Mouse (Mus musculus): ENCODE results near the gene Fastkd2.

Gene Fastkd2

DNA sequence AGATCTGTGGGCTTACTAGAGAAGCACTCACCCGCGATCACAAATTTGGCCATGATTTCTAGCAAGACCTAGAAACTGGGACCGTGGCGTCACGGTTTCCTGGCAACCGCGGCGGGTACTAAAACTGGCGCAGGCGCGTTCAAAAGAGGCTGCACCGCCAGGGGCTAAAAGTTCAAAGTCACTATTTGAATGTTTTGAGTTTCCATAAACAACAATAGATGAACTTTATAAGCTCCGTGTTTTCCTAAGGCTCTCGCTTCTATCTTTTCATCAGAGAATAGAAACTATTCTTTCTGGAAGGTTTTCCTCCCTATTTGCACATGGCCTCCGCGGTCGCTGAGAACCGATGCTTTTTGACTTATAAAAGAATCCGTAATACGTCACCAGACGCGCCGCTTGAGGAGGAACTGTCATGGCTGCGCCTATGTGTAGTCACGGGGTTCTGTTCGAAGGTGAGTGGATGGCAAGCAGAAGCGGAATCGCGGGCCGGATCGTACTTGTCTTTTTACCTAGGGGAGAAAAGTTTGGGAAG is at the start of gene Fastkd2, which contains the start of gene Mdh1b:
Fastkd2 (plus strand) TSS at position 375 of the 532 bp plus-strand sequence.
Mdh1b (minus strand) TSS at position 79 of the 532 bp plus-strand sequence.
- DNase-seq (ENCODE audit: inconsistent ontology term) = peak; percentile 85

DNA sequence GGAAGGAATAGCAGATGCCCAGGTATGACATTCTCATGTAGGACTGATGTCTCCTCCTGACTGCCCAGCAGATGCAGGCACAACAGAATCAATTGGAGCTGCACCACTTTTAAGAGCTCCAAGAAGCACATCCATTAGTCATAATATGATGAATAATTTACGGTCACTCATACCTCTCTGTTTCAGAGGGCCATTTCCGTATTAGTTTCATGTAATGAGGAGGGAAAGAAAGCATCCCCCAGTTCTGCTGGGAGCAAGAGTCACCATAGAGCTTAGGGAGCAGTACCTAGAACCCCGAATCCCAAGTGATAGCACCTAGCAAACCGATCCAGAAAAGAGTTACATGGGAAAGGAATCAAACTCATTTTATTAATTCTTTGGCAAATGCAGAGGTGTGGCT is 43.6 kb upstream of the Fastkd2 start, which contains the start of gene Dytn:
Dytn (minus strand) TSS at position 101 of the 400 bp plus-strand sequence.
- DNase-seq (ENCODE audit: inconsistent ontology term) = no peak

DNA sequence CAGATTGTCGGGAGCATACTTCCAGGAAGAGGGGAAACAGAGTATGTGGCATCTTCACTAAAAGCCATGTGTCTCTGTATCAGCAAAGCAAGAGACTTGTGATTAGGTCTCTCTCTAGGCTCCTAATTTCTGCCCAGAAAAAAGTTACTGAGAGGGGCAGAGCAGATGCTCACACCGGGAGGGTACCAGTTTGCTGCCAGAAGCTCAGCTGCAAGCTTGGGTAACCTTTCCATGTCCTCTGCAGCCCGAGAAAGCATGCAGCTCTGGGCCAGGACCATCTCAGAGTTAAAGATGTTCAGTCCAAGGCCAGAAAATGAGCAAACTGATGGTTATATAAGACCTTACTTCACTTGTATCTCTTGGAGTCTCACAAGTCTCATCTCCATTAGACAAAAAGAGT is 33.6 kb upstream of the Fastkd2 start:
- no peak for DNase-seq (ENCODE audit: inconsistent ontology term)

DNA sequence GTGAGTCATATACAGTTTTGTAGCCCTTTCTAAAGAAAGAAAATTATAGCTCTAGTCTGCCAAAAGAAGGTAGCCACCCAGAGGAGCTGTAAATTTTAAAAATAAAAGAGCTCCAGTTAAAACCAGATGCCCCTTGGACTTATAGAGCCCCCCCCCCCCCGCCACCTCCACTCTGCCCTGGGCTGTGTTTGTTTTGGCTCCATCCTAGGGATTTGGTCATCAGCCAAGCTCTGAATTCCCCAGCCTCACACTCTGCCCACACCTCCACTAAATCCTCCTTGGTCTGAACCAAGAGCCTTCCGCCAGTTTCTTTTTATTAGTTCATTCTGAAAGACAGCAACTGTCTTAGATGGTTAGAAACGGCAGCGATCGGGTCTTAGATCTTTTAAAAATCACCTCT is 24.7 kb upstream of the Fastkd2 start:
- peak; percentile 24 for DNase-seq (ENCODE audit: inconsistent ontology term)

DNA sequence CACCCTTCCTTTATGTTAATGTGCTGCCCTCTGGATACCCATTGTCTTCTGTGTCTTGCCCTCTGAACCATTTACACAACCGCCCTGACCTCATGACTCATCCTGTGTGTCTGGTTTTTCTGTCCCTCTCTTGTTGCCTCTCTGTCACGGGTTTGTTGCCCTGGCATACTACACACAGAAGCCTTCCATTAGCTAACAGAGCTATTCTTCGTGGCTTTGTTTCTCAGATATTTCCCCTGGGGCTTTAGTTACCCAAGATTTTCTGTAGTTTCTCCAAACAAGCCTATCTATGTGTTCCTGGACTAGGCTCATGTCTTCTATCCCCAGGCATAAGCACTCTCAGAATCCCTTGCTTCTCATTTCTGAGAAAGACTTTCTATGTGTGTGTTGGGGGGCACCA is 21.5 kb upstream of the Fastkd2 start:
- peak; percentile 33 for DNase-seq (ENCODE audit: inconsistent ontology term)

DNA sequence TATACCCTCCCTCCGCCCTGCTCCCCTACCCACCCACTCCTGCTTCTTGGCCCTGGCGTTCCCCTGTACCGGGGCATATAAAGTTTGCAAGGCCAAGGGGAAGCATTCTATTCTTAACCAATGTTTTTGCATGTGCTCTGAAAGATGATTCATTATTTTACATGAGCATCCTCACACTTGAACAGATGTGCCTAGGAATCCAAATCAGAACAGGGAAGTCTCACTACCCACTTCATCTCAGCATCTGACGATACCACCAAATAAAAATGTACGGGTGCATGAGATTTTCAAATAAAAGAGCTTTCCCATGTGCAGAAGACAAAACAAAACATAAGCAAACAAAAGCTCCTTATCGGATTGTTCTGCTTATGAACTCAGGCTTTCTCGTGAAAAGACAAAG is 10.3 kb upstream of the Fastkd2 start:
- DNase-seq (ENCODE audit: inconsistent ontology term) = no peak

DNA sequence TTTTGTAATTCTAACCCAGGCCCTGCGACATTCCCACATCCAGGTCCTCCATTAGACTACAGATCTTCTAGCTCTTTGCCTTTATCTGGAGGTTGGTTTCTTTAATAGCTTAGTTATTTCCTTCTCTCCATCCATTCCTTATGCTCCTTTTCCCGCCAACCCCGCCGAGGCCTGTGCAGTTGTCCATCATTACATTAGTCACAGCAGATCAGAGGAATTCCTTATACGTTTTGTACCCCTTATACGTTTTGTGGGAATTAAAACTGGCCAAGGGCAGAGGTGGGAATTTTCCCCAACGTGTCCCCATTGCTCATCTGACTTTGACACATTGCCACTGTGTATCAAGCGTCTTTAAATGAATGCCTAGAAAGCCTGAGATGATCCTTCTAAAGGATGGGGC is 618 bp upstream of the Fastkd2 start:
- DNase-seq (ENCODE audit: inconsistent ontology term) = no peak

DNA sequence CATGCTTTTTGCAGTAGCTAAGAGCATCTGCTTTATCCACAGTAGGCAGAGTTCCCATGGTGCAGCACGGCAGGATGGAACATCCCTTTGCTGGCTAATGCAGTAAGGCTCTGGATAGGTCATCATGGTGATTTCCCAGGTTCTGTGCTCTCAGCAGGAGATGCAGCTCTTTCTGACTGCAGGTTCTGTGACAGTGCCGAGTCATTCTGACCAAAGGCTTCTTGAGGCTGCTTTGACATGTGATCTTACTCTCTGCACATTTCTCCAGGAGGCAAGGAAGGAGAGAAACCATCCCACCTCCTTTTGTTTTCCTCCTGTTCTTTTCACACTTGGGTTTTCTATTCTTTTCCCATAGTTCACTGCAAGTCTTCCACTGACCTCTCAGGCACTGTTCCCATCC is 25.6 kb downstream of the Fastkd2 start:
- DNase-seq (ENCODE audit: inconsistent ontology term) = no peak

DNA sequence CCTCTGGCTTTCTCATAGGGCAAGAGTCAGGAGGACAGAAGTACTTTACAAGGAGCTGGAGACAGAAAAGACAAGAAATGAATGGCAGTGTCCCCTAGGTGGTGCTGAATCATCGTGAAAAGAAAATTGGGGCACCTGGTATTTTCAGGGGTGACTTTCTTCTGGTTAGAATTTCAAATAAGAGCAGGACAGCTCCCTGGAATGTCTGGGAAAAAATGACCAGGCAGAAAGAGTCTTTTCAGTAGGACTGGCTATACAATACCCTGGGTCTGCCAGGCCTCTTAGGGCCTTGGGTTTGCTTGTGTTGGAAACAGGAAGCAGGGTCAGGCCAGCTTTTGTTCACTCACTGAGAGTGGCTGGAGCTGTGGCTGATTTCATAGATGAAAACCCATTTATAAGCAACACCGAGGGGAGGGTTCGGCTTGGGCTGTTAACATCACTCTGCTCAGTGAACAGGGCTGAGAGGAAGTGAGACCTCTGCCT is 32.8 kb downstream of the Fastkd2 start:
- peak; percentile 77 for DNase-seq (ENCODE audit: inconsistent ontology term)

DNA sequence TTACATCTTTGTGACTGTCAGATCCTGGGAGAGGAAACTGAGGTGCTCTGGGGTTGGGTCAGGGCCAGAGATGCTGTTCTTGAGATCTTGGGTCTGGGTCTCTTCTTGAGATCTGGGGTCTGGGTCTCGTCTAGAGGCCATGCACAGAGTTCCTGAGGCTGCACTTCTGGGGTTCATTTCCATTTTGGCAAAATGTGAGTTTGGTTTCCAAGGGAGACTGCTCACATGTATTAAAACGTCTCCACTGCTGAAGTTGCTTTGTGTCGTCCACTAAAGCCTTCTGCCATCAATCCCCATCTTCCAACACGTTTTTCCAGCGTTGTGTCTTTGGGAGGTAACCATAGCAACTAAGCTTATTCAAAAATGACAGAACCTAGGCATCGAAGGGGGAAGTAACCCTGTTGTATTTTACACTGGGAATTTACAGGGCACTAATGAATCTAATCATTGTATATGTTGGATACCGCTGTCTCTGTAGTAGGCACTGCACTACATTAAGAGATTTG is 33.5 kb downstream of the Fastkd2 start:
- DNase-seq (ENCODE audit: inconsistent ontology term) = peak; percentile 5

DNA sequence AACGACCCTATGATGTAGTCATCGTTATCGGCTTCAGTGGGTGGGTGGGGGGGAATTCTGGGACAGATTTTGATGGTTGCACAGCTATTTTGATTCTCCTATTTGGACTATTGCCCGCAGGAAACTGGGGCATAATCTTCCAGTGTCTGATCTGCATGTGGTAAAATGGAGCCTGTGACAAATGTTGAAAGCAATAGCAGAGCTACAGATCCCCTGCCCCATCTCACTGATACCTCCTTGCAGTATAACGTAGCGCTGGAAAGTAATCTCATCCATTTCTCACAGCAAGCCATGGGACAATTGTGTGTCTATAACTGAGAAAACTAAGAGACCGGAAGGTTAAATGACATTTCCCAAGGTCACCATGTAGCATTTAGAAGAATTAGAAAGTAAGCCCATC is 34.0 kb downstream of the Fastkd2 start:
- DNase-seq (ENCODE audit: inconsistent ontology term) = no peak

DNA sequence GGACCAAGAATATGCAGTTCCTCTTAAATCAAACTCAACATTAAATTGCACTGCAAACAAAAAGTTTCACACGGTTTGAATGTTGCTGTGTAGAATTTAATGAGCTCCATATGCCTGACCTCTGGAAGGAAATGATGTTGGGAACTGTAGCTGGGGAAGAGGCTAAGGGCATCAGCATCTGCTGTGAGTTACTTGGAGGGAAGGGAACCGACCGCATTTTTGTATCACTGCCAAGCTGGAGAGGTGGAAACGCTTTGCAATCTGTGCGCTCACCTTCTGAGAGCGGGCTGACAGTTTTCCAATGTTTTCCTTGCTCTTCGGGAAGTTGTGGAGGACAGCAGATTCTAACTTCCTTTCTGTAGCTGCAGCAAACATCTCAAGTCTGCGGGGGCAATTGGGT is 37.7 kb downstream of the Fastkd2 start:
- no peak for DNase-seq (ENCODE audit: inconsistent ontology term)

DNA sequence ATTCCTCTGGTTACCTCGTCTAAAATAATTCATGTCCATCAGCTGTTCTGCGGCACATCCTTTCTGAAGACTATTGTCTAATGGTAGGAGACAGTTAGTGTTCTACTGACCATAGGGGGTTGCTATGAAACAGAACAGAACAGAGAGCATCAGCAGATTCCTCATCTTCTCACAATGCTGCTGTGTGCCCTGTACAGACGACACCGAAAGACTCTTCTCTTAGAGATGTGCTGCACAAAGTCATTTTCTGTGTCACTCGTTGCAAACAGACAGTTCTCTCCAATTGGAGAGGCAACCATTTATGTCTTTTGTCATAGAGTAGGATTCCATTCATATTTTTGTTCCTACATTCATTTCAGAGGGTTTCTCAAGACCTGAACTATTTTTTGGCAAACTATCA is 38.8 kb downstream of the Fastkd2 start, which contains the start of gene 4933402D24Rik:
4933402D24Rik (minus strand) TSS at position 101 of the 400 bp plus-strand sequence.
- DNase-seq (ENCODE audit: inconsistent ontology term) = peak; percentile 43

DNA sequence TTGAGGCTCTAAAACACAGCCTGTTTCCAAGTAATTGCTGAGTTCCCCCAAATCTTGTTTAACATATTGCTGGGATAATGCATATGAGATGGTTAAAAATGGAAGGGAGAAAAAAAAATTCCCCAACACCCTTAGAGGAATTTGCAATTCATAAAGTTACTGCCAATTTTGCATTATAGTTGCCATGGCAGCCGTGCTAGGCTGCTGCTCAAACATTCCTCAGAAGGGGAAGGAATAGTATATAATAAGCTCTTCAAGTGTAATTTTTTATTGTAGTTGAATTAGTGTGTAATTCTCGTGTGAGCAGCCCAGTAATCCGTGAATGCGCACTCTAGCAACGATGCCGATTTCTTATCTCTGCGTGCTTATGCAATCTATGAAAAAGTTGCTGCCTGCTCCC is 39.9 kb downstream of the Fastkd2 start:
- DNase-seq (ENCODE audit: inconsistent ontology term) = no peak

DNA sequence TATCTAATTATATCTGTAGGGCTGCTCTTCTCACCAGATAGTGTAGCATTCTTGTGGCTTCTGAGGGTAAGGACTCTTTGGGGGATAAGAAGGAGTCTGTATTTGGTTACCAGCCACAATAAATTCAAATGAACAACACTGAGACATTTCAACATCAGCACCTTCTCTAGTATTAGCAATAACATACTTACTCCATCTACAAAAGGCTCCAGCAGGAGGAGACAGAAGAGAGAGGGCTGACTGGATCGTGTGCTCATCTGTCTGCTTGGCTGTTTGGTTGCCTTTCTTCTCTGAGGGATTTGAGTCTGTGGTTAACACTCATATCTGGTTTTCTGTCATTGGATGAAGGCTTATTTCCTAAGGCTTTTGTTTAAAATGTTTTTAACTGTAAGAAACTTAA is 46.0 kb downstream of the Fastkd2 start:
- peak; percentile 77 for DNase-seq (ENCODE audit: inconsistent ontology term)

DNA sequence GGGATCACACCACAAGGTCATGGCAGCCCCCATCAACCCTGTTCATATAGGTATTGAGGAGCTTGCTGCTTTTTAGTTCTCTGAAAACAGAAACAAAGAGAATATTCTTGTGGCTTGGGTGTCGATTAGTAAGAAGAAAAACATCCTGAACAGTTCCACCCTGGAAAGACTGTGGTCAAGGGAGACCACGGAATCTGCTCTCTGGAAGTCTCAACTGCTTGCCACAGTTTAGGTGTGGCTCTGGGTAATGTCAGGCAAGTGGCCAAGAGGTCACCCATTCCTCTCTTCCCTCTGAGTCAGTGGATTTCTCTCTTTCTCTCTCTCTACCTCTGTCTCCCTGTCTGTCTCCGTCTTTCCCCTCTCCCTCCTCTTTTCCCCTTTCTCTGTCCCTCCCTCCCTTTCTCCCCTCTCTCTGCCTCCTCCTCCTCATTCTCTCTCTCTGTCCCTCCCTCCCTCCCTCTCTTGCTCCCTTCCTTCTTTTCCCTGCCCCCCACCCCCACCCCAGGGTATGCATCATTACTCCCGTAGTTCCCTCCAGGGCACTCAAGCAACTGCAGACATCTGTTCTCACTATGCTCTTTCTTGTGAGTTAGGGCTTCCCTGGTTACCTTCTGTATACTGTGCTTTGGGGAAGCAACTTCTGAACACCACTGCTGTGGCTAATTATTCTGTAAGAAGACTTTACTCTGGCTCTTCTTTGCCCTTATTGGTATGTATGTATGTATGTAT is 46.7 kb downstream of the Fastkd2 start:
- DNase-seq (ENCODE audit: inconsistent ontology term) = peak; percentile 90

DNA sequence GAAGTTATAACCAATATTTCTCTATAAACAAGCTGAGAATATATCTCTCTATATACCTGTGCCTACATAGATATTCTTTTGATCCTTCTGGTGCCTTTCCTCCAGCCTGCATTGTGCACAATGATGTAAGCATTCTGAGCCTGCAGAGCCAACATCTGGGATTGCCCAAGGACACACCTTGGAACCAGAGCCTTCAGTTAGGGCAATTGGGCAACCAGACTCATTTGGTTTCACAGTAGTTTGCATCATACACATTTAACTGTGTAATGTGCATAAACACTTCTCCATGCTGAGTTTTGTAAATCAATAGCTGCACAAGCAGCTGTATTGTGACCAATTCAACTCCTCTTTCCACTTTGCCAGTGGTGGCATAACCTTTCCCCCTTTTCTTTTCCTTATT is 63.9 kb downstream of the Fastkd2 start:
- no peak for DNase-seq (ENCODE audit: inconsistent ontology term)
